Mouse (Mus musculus): ENCODE measurements at regions not wholly inside any gene's neighbourhood (a gene's known extent, or its start where the extent isn't known, plus 50 kb on each side); places are given as distances from the start of the nearest gene placed in this dataset.

- DNase-seq, result no peak
Measured at GRCm38 (mm10) chr14:48753084-48753483, 79.5 kb upstream of the Otx2 start.

- DNase-seq, result no peak
Measured at GRCm38 (mm10) chr14:48752579-48752905, 78.9 kb upstream of the Otx2 start.

- DNase-seq, result no peak
Measured at GRCm38 (mm10) chr14:48751751-48752578, 78.3 kb upstream of the Otx2 start.

- no peak for DNase-seq
Measured at GRCm38 (mm10) chr14:48750994-48751393, 77.4 kb upstream of the Otx2 start.

- no peak for DNase-seq
Measured at GRCm38 (mm10) chr14:48748976-48749375, 75.4 kb upstream of the Otx2 start.

- no peak for DNase-seq
Measured at GRCm38 (mm10) chr14:48747936-48748335, 74.3 kb upstream of the Otx2 start.

- DNase-seq, result no peak
Measured at GRCm38 (mm10) chr14:48740942-48741602, 67.5 kb upstream of the Otx2 start.

GRCm38 (mm10) chr14:48739121-48739520, 65.5 kb upstream of the Otx2 start:
- DNase-seq, result no peak

- no peak for DNase-seq
Measured at GRCm38 (mm10) chr14:48738641-48739040, 65.0 kb upstream of the Otx2 start.

GRCm38 (mm10) chr14:48738213-48738612, 64.6 kb upstream of the Otx2 start:
- DNase-seq, result no peak

GRCm38 (mm10) chr14:48736969-48737860, 63.6 kb upstream of the Otx2 start:
- no peak for DNase-seq

- DNase-seq, result no peak
Measured at GRCm38 (mm10) chr14:48736211-48736610, 62.6 kb upstream of the Otx2 start.

- DNase-seq, result no peak
Measured at GRCm38 (mm10) chr14:48729996-48730395, 56.4 kb upstream of the Otx2 start.
